In genomic region chr17:44519356-44519755, GRCm38 (mm10) we compare ENCODE assay signal across 12 mouse cellular contexts.
"Had no signal": no experiment of that assay in that cellular context is flagged by ENCODE, and none has a peak within 500 bp of the region (broad histone marks: within the 10 kb centered on the region; RNA-seq: fewer than 3 reads in every experiment).

No protein-coding gene starts in this region.

- H3K27me3 ChIP-seq: intestine, embryonic 15.5 days; limb, embryonic 13.5 days; midbrain, embryonic 13.5 days had no signal

- H3K27ac ChIP-seq: intestine, embryonic 15.5 days; limb, embryonic 13.5 days; liver, embryonic 14.5 days; midbrain, embryonic 13.5 days had no signal

- ATAC-seq: intestine, embryonic 15.5 days; midbrain, embryonic 13.5 days had no signal

- H3K4me3 ChIP-seq: intestine, embryonic 15.5 days; limb, embryonic 13.5 days; midbrain, embryonic 13.5 days had no signal

- H3K9ac ChIP-seq: intestine, embryonic 15.5 days; limb, embryonic 13.5 days; liver, embryonic 14.5 days; midbrain, embryonic 13.5 days had no signal

- H3K9me3 ChIP-seq: intestine, embryonic 15.5 days; limb, embryonic 13.5 days; midbrain, embryonic 13.5 days had no signal

- H3K36me3 ChIP-seq: intestine, embryonic 15.5 days; limb, embryonic 13.5 days; midbrain, embryonic 13.5 days had no signal

- H3K4me1 ChIP-seq: intestine, embryonic 15.5 days; limb, embryonic 13.5 days; midbrain, embryonic 13.5 days had no signal

- DNase-seq: layer of hippocampus, adult 9-11 months; layer of hippocampus, postnatal 36 days; left cerebral cortex, postnatal 4 days; lung, adult 18-20 months; retina, postnatal 1 day; right cerebral cortex, postnatal 4 days; spleen, adult 18-20 months; thymus, postnatal 36 days had no signal

- H3K4me2 ChIP-seq: intestine, embryonic 15.5 days; limb, embryonic 13.5 days; midbrain, embryonic 13.5 days had no signal
